In genomic region chr1:86434001-86434400, GRCm38 (mm10) we compare ENCODE assay signal across 9 mouse cellular contexts. TPM values are rescaled to one million over a fixed set of nuclear protein-coding genes. Genes with fewer than 3 reads are reported as not detected.
DNase-seq lines count a peak whose midpoint lies in the region; ATAC-seq and TF ChIP-seq lines count a peak whose summit lies in the region.
"Had no signal": no experiment of that assay in that cellular context is flagged by ENCODE, and none has a peak within 500 bp of the region (broad histone marks: within the 10 kb centered on the region; RNA-seq: fewer than 3 reads in every experiment).

No protein-coding gene starts in this region.

- peaks cover 39% of the 10 kb centered on the region for H3K4me1 ChIP-seq in kidney, embryonic 16.5 days (ENCODE audit: insufficient read depth, low read length)
- peaks cover 0 to 27% of the 10 kb centered on the region in 2 experiments; a peak in 2 of 4 replicates for H3K4me1 ChIP-seq in ES-E14 (ENCODE audit: control insufficient read depth in 2 of 2, insufficient read depth in 2 of 2, low read length in 2 of 2, poor library complexity in 1 of 2)
- H3K4me1 ChIP-seq in embryonic facial prominence, embryonic 12.5 days: peaks cover 28% of the 10 kb centered on the region
- H3K4me1 ChIP-seq in heart, embryonic 14.5 days (ENCODE audit: control insufficient read depth in 2 of 2, insufficient read depth in 2 of 2, low read length in 2 of 2): peaks cover 28 to 52% of the 10 kb centered on the region in 2 experiments
- H3K4me1 ChIP-seq in limb, embryonic 14.5 days (ENCODE audit: control insufficient read depth, insufficient read depth, low read length): peaks cover 23% of the 10 kb centered on the region
- H3K4me1 ChIP-seq in midbrain, embryonic 15.5 days: peaks cover 30% of the 10 kb centered on the region

- ATAC-seq in kidney, embryonic 16.5 days (ENCODE audit: low FRiP score, low TSS enrichment): peak; percentile 69
- ATAC-seq in embryonic facial prominence, embryonic 12.5 days (ENCODE audit: insufficient number of reproducible peaks, insufficient read depth, low FRiP score, low TSS enrichment): peak; percentile 23
- peak; percentile 56 for ATAC-seq in heart, embryonic 14.5 days (ENCODE audit: insufficient number of reproducible peaks, insufficient read depth, low FRiP score, low read depth)
- peak; percentile 51 for ATAC-seq in limb, embryonic 14.5 days (ENCODE audit: low FRiP score, low read depth)
- ATAC-seq in midbrain, embryonic 15.5 days (replicated peaks): peak; percentile 57

- peak overlapping the region; percentile 99 for H3K27ac ChIP-seq in kidney, embryonic 16.5 days (ENCODE audit: low read length)
- peak overlapping the region; percentile 26; the same call in 1 of the 2 replicates for H3K27ac ChIP-seq in ES-E14 (ENCODE audit: insufficient read depth, low read depth, low read length, poor library complexity, severe bottlenecking)
- peak overlapping the region; percentile 95 for H3K27ac ChIP-seq in embryonic facial prominence, embryonic 12.5 days
- peak overlapping the region; percentile 95 to 100 for H3K27ac ChIP-seq in heart, embryonic 14.5 days (replicated peaks in 1 of 2; ENCODE audit: control insufficient read depth in 1 of 2, insufficient read depth in 1 of 2, low read depth in 2 of 2, low read length in 2 of 2)
- peak overlapping the region; percentile 97 for H3K27ac ChIP-seq in limb, embryonic 14.5 days (replicated peaks; ENCODE audit: low read depth, low read length)
- H3K27ac ChIP-seq in midbrain, embryonic 15.5 days: peak overlapping the region; percentile 99

- peak overlapping the region; percentile 55 for H3K4me3 ChIP-seq in kidney, embryonic 16.5 days (ENCODE audit: low read length)
- H3K4me3 ChIP-seq in ES-E14 (ENCODE audit: insufficient read depth in 1 of 2, low read depth in 1 of 2, low read length in 2 of 2, poor library complexity in 1 of 2, severe bottlenecking in 1 of 2): peak overlapping the region; percentile 11 to 62; a peak in 3 of 4 replicates
- H3K4me3 ChIP-seq in embryonic facial prominence, embryonic 12.5 days: peak overlapping the region; percentile 54
- H3K4me3 ChIP-seq in heart, embryonic 14.5 days (ENCODE audit: control insufficient read depth in 1 of 2, insufficient read depth in 1 of 2, low read depth in 1 of 2, low read length in 2 of 2): peak overlapping the region; percentile 43 to 44
- peak overlapping the region; percentile 48 for H3K4me3 ChIP-seq in limb, embryonic 14.5 days (replicated peaks; ENCODE audit: low read length)
- H3K4me3 ChIP-seq in midbrain, embryonic 15.5 days: peak overlapping the region; percentile 49

- peak overlapping the region; percentile 84 for H3K4me2 ChIP-seq in kidney, embryonic 16.5 days (replicated peaks; ENCODE audit: low read depth, low read length)
- H3K4me2 ChIP-seq in embryonic facial prominence, embryonic 12.5 days (replicated peaks): peak overlapping the region; percentile 78
- peak overlapping the region; percentile 76 for H3K4me2 ChIP-seq in heart, embryonic 14.5 days (ENCODE audit: low read length)
- H3K4me2 ChIP-seq in limb, embryonic 14.5 days (replicated peaks; ENCODE audit: low read depth, low read length, severe bottlenecking): peak overlapping the region; percentile 89
- peak overlapping the region; percentile 91 for H3K4me2 ChIP-seq in midbrain, embryonic 15.5 days

- no peak for DNase-seq in kidney, adult 9 months
- DNase-seq in ES-E14 (ENCODE audit: low read depth, low spot score): no peak
- no peak for DNase-seq in limb, embryonic 14.5 days (ENCODE audit: low spot score)
- DNase-seq in thymus, postnatal 25 days: no peak

- no peak for TF ChIP-seq POLR2A in limb, embryonic 14.5 days (IDR thresholded peaks at IDR 0.05; ENCODE audit: borderline replicate concordance, extremely low read depth, insufficient read depth, insufficient read length)

- in situ Hi-C loops in ES-E14 (cut with MboI; ENCODE audit: low sequenced_read_pairs in 2 of 2, unreplicated experiment in 2 of 2): no loop called here

- H3K9me3 ChIP-seq in kidney, embryonic 16.5 days (ENCODE audit: low read length): no peaks in the 10 kb centered on the region
- no peaks in the 10 kb centered on the region for H3K9me3 ChIP-seq in ES-E14 (ENCODE audit: control insufficient read depth, insufficient read depth, low read depth, low read length)
- H3K9me3 ChIP-seq in embryonic facial prominence, embryonic 12.5 days: no peaks in the 10 kb centered on the region
- H3K9me3 ChIP-seq in heart, embryonic 14.5 days (ENCODE audit: control insufficient read depth, low read length): no peaks in the 10 kb centered on the region
- no peaks in the 10 kb centered on the region for H3K9me3 ChIP-seq in limb, embryonic 14.5 days (ENCODE audit: control insufficient read depth, low read length)
- no peaks in the 10 kb centered on the region for H3K9me3 ChIP-seq in midbrain, embryonic 15.5 days

- peak overlapping the region; percentile 73 for H3K9ac ChIP-seq in kidney, embryonic 16.5 days (replicated peaks; ENCODE audit: low read length)
- peak overlapping the region; percentile 66 for H3K9ac ChIP-seq in ES-E14 (ENCODE audit: insufficient read depth, low read depth, low read length, poor library complexity, severe bottlenecking)
- peak overlapping the region; percentile 85 for H3K9ac ChIP-seq in embryonic facial prominence, embryonic 12.5 days
- H3K9ac ChIP-seq in heart, embryonic 14.5 days (ENCODE audit: low read length): peak overlapping the region; percentile 75
- H3K9ac ChIP-seq in limb, embryonic 14.5 days (ENCODE audit: low read depth, low read length, severe bottlenecking): peak overlapping the region; percentile 70
- H3K9ac ChIP-seq in midbrain, embryonic 15.5 days: peak overlapping the region; percentile 80

- H3K36me3 ChIP-seq in kidney, embryonic 16.5 days (ENCODE audit: insufficient read depth, low read length): no peaks in the 10 kb centered on the region
- no peaks in the 10 kb centered on the region for H3K36me3 ChIP-seq in ES-E14 (ENCODE audit: control insufficient read depth, insufficient read depth, low read length, poor library complexity, severe bottlenecking)
- H3K36me3 ChIP-seq in embryonic facial prominence, embryonic 12.5 days: no peaks in the 10 kb centered on the region
- H3K36me3 ChIP-seq in heart, embryonic 14.5 days (ENCODE audit: control insufficient read depth, insufficient read depth, low read length): no peaks in the 10 kb centered on the region
- H3K36me3 ChIP-seq in limb, embryonic 14.5 days (ENCODE audit: control insufficient read depth, insufficient read depth, low read length): no peaks in the 10 kb centered on the region
- no peaks in the 10 kb centered on the region for H3K36me3 ChIP-seq in midbrain, embryonic 15.5 days (replicated peaks)

- WGBS in kidney, embryonic 16.5 days: 1% methylated on average over 12 of the region's 12 CpGs
- 2% methylated on average over 12 of the region's 12 CpGs for WGBS in embryonic facial prominence, embryonic 12.5 days
- 2% methylated on average over 11 of the region's 12 CpGs for WGBS in heart, embryonic 14.5 days
- under 1% methylated on average over 7 of the region's 12 CpGs for WGBS in limb, embryonic 14.5 days
- WGBS in midbrain, embryonic 15.5 days: under 1% methylated on average over 12 of the region's 12 CpGs

- no peaks in the 10 kb centered on the region for H3K27me3 ChIP-seq in kidney, embryonic 16.5 days (ENCODE audit: insufficient read depth, low read length)
- H3K27me3 ChIP-seq in embryonic facial prominence, embryonic 12.5 days: no peaks in the 10 kb centered on the region
- H3K27me3 ChIP-seq in heart, embryonic 14.5 days (ENCODE audit: control insufficient read depth, insufficient read depth, low read length): no peaks in the 10 kb centered on the region
- no peaks in the 10 kb centered on the region for H3K27me3 ChIP-seq in limb, embryonic 14.5 days (ENCODE audit: control insufficient read depth, insufficient read depth, low read length)
- no peaks in the 10 kb centered on the region for H3K27me3 ChIP-seq in midbrain, embryonic 15.5 days (replicated peaks)

TF ChIP-seq in ES-E14, 5 proteins besides CTCF, POLR2A, EP300 and RAD21:
- TF ChIP-seq ZNF384 (IDR thresholded peaks at IDR 0.05; ENCODE audit: low read depth, low read length): no peak
- no peak for TF ChIP-seq CHD2 (IDR thresholded peaks at IDR 0.05; ENCODE audit: low read depth, low read length)
- no peak for TF ChIP-seq ZC3H11A (IDR thresholded peaks at IDR 0.05; ENCODE audit: borderline replicate concordance, low read depth, low read length)
- no peak for TF ChIP-seq HCFC1 (IDR thresholded peaks at IDR 0.05; ENCODE audit: borderline replicate concordance, insufficient read depth, low read length)
- TF ChIP-seq MAFK (IDR thresholded peaks at IDR 0.05; ENCODE audit: insufficient read depth, low read depth, low read length): no peak

RNA-seq across cellular contexts. Expression of gene Tex44, which starts 7.9 kb away (rescaled TPM):
- not detected in 2 replicates for polyA plus RNA-seq in kidney, embryonic 16.5 days (2015; fragmentation: Nextera tagmentation; extraction: Ambion mirVana)
- total RNA-seq in ES-E14 (2012; rRNA removed): 0.11 TPM in 1 of 2 replicates, not detected in the other
- not detected in 2 replicates for polyA plus RNA-seq in embryonic facial prominence, embryonic 12.5 days (2016; fragmentation: Nextera tagmentation; extraction: Ambion mirVana)
- not detected in 2 replicates for polyA plus RNA-seq in heart, embryonic 14.5 days (2014; fragmentation: Nextera tagmentation; extraction: Ambion mirVana)
- polyA plus RNA-seq in limb, embryonic 14.5 days (2012; rRNA removed): not detected in 2 replicates
- not detected in 2 replicates for polyA plus RNA-seq in limb, embryonic 14.5 days (2014; fragmentation: Nextera tagmentation; extraction: Ambion mirVana)
- not detected in 2 replicates for polyA plus RNA-seq in midbrain, embryonic 15.5 days (2015; fragmentation: Nextera tagmentation; extraction: Ambion mirVana)
- polyA plus RNA-seq: large intestine, adult 2 months had no signal

RNA-seq across cellular contexts. Expression of gene Nmur1, which starts 8.0 kb away (rescaled TPM):
- 0.12 TPM in 1 of 2 replicates, not detected in the other for polyA plus RNA-seq in kidney, embryonic 16.5 days (2015; fragmentation: Nextera tagmentation; extraction: Ambion mirVana)
- total RNA-seq in ES-E14 (2012; rRNA removed): 0.18 TPM in 1 of 2 replicates, not detected in the other
- polyA plus RNA-seq in embryonic facial prominence, embryonic 12.5 days (2016; fragmentation: Nextera tagmentation; extraction: Ambion mirVana): not detected in 2 replicates
- polyA plus RNA-seq in heart, embryonic 14.5 days (2014; fragmentation: Nextera tagmentation; extraction: Ambion mirVana): not detected in 2 replicates
- 0.09 TPM in 1 of 2 replicates, not detected in the other for polyA plus RNA-seq in limb, embryonic 14.5 days (2012; rRNA removed)
- polyA plus RNA-seq in limb, embryonic 14.5 days (2014; fragmentation: Nextera tagmentation; extraction: Ambion mirVana): 0.17 TPM in 1 of 2 replicates, not detected in the other
- 0.61 TPM in 1 of 2 replicates, not detected in the other for polyA plus RNA-seq in midbrain, embryonic 15.5 days (2015; fragmentation: Nextera tagmentation; extraction: Ambion mirVana)

Comparison
In these comparisons a context has a peak if more than half of its experiments do, and no peak if none do; other contexts are left out.
1. H3K27ac ChIP-seq: peak in every context shown above with its lines; median percentile 99 in kidney, embryonic 16.5 days; 99 in midbrain, embryonic 15.5 days; 98 in heart, embryonic 14.5 days; 97 in limb, embryonic 14.5 days; 95 in embryonic facial prominence, embryonic 12.5 days; 26 in ES-E14.